Mouse (Mus musculus) kidney, adult 2 months (tissue): ENCODE results near the gene Rps21.

Experiments used
- CTCF ChIP-seq: fragments of 200-500 bp; conservative IDR thresholded peaks from 2 replicates; pipeline ENCODE4 v1.5.1; 2011; ENCODE audit warnings: low read depth, mild to moderate bottlenecking, control low read depth, low read length, moderate library complexity, mixed read lengths; ENCODE audit not compliant: insufficient read depth, insufficient read length
- POLR2A ChIP-seq: fragments of 200-500 bp; IDR thresholded peaks from one replicate; pipeline ENCODE4 v1.6.1; 2011; ENCODE audit warnings: low read depth, low read length, control low read depth

GRCm38 (mm10) chr2:180236500-180236899, 20.7 kb upstream of the Rps21 start:
- TF ChIP-seq CTCF: no peak
- TF ChIP-seq POLR2A: no peak
